Mouse (Mus musculus) MEL (cell line): ENCODE results near the gene Zdhhc11. TPM values are rescaled to one million over a fixed set of nuclear protein-coding genes. Genes with fewer than 3 reads are reported as not detected.

Source experiments
- DNase-seq: peaks from one replicate; pipeline ENCODE4 v3.0.0; 2011; ENCODE audit warnings: low read depth, low spot score
- H3K27ac ChIP-seq: 2 replicates; pipeline ENCODE4 v1.5.1; 2012; ENCODE audit warnings: low read depth, mild to moderate bottlenecking, control low read depth, low read length, moderate library complexity; ENCODE audit not compliant: control insufficient read depth
- H3K27me3 ChIP-seq, 2 experiments: fragments of 150-350 bp in 1 of 2; sonication (generic) in 1 of 2; 2 replicates each; pipeline ENCODE4 v1.6.1; 2012; ENCODE audit warnings: low read length in 2 of 2, mild to moderate bottlenecking in 2 of 2, improper control_type of control experiment in 1 of 2, moderate library complexity in 1 of 2; ENCODE audit not compliant: insufficient read depth in 2 of 2, control insufficient read depth in 1 of 2
- H3K36me3 ChIP-seq, 2 experiments: 2 replicates each; pipeline ENCODE4 v1.6.1; 2012 to 2014; ENCODE audit warnings: low read length in 2 of 2, improper control_type of control experiment in 1 of 2, inconsistent platforms in 1 of 2, mild to moderate bottlenecking in 1 of 2; ENCODE audit not compliant: insufficient read depth in 2 of 2, control insufficient read depth in 1 of 2
- H3K4me1 ChIP-seq, 2 experiments: fragments of 150-350 bp in 1 of 2; sonication (generic) in 1 of 2; 2 replicates each; pipeline ENCODE4 v1.6.1; 2012; ENCODE audit warnings: low read length in 2 of 2, improper control_type of control experiment in 1 of 2, mild to moderate bottlenecking in 1 of 2; ENCODE audit not compliant: insufficient read depth in 2 of 2, control insufficient read depth in 1 of 2
- H3K4me3 ChIP-seq, 2 experiments: fragments of 150-350 bp in 1 of 2; sonication (generic) in 1 of 2; 2 replicates each; pipeline ENCODE4 v1.5.1; 2012; ENCODE audit warnings: low read depth in 2 of 2, low read length in 2 of 2, mild to moderate bottlenecking in 2 of 2, moderate library complexity in 2 of 2, control low read depth in 1 of 2, improper control_type of control experiment in 1 of 2; ENCODE audit not compliant: control insufficient read depth in 1 of 2, insufficient read depth in 1 of 2
- H3K79me2 ChIP-seq: 2 replicates; pipeline ENCODE4 v1.6.1; 2012; ENCODE audit warnings: mild to moderate bottlenecking, low read length, moderate library complexity; ENCODE audit not compliant: control insufficient read depth, poor library complexity, insufficient read depth
- H3K9ac ChIP-seq: 2 replicates; pipeline ENCODE4 v1.6.1; 2012; ENCODE audit warnings: low read depth, mild to moderate bottlenecking, control low read depth, low read length, moderate library complexity; ENCODE audit not compliant: control insufficient read depth, poor library complexity, severe bottlenecking
- H3K9me3 ChIP-seq: fragments of 150-350 bp; sonication (generic); replicated peaks from 2 replicates; pipeline ENCODE4 v1.6.1; 2012; ENCODE audit warnings: mild to moderate bottlenecking, low read length, improper control_type of control experiment, moderate library complexity; ENCODE audit not compliant: insufficient read depth
- CHD1 ChIP-seq: IDR thresholded peaks from 2 replicates; pipeline ENCODE4 v1.6.1; 2012; ENCODE audit warnings: low read depth, mild to moderate bottlenecking, inconsistent platforms, low read length, improper control_type of control experiment
- CHD2 ChIP-seq: IDR thresholded peaks from 2 replicates; pipeline ENCODE4 v1.6.1; 2011; ENCODE audit warnings: low read length, improper control_type of control experiment
- ETS1 ChIP-seq: IDR thresholded peaks from 2 replicates; pipeline ENCODE4 v1.6.1; 2012; ENCODE audit warnings: low read depth, mild to moderate bottlenecking, inconsistent platforms, low read length, improper control_type of control experiment, moderate library complexity
- KAT2A ChIP-seq: conservative IDR thresholded peaks from 2 replicates; pipeline ENCODE4 v1.6.1; 2012; ENCODE audit warnings: low read depth, low read length, improper control_type of control experiment, inconsistent platforms
- MAFK ChIP-seq: IDR thresholded peaks from 2 replicates; pipeline ENCODE4 v1.6.1; 2011; ENCODE audit warnings: low read depth, mild to moderate bottlenecking, low read length, improper control_type of control experiment, borderline replicate concordance
- MAX ChIP-seq: IDR thresholded peaks from 2 replicates; pipeline ENCODE4 v1.6.1; 2011; ENCODE audit warnings: low read length, improper control_type of control experiment
- MYB ChIP-seq: IDR thresholded peaks from 2 replicates; pipeline ENCODE4 v1.6.1; 2011; ENCODE audit warnings: mild to moderate bottlenecking, low read depth, low read length, improper control_type of control experiment
- NELFE ChIP-seq: IDR thresholded peaks from 2 replicates; pipeline ENCODE4 v1.6.1; 2011; ENCODE audit warnings: low read depth, low read length, improper control_type of control experiment
- POLR2A ChIP-seq, 2 experiments: IDR thresholded peaks; 2 replicates each; pipeline ENCODE4 v1.6.1; 2011 to 2012; ENCODE audit warnings: low read length in 2 of 2, mild to moderate bottlenecking in 2 of 2, control low read depth in 1 of 2, improper control_type of control experiment in 1 of 2, low read depth in 1 of 2, moderate library complexity in 1 of 2; ENCODE audit not compliant: control insufficient read depth in 1 of 2, insufficient read depth in 1 of 2, poor library complexity in 1 of 2
- POLR2AphosphoS2 ChIP-seq: IDR thresholded peaks from 2 replicates; pipeline ENCODE4 v1.6.1; 2011; ENCODE audit warnings: low read length, improper control_type of control experiment
- SIN3A ChIP-seq: IDR thresholded peaks from 2 replicates; pipeline ENCODE4 v1.6.1; 2012; ENCODE audit warnings: low read length, improper control_type of control experiment, inconsistent platforms
- SMC3 ChIP-seq: IDR thresholded peaks from 2 replicates; pipeline ENCODE4 v1.6.1; 2011; ENCODE audit warnings: low read depth, low read length, improper control_type of control experiment
- UBTF ChIP-seq: IDR thresholded peaks from 2 replicates; pipeline ENCODE4 v1.6.1; 2012; ENCODE audit warnings: low read depth, mild to moderate bottlenecking, inconsistent platforms, low read length, improper control_type of control experiment, moderate library complexity, borderline replicate concordance; ENCODE audit not compliant: insufficient read depth
- ZNF384 ChIP-seq: IDR thresholded peaks from 2 replicates; pipeline ENCODE4 v1.6.1; 2012; ENCODE audit warnings: low read depth, mild to moderate bottlenecking, inconsistent platforms, low read length, improper control_type of control experiment
- polyA plus RNA-seq, 2 experiments: library from polyadenylated mRNA; stranded (reverse) in 1 of 2; unstranded in 1 of 2; fragments of >175 nt in 1 of 2; fragments of >200 nt in 1 of 2; gene quantifications; 2 replicates each; pipeline versions ENCODE4 v1.2.1 to v1.2.4; 2012; ENCODE audit warnings: low replicate concordance in 2 of 2, low read depth in 1 of 2; ENCODE audit not compliant: insufficient read length in 2 of 2, insufficient read depth in 1 of 2, missing spikeins in 1 of 2
- total RNA-seq: library from RNA; depleted of rRNA; stranded (reverse); fragments of 300-350 nt; gene quantifications from 2 replicates; pipeline ENCODE4 v1.2.3, GENCODE M21; 2012; rRNA removed

Zdhhc11 gene
- total and polyA plus RNA-seq, 3 experiments, result not detected

DNA sequence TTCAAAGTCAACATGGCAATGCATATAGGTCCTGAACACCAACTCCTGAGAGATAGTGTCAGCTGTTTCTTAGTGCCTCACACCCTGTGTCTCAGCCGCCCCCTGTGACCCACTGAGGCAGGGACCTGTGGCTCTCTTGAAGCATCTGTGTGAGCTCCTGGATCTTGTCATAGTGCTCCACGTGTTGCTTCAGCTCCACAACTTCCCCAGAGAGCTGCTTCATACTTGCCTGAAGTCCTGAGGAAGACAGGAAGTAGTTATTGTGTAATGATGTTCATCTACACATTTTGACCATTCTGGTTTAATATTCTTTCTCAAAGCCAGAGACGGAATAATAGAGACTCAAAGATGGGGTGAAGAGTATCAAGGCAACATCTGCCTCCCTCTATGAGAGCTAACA, 76.3 kb downstream of the Zdhhc11 start:
- no peak overlapping the region for H3K9ac ChIP-seq

More for the DNA sequence above, 76.3 kb downstream of the Zdhhc11 start:
- no peaks in the 10 kb centered on the region for H3K79me2 ChIP-seq
- no peak overlapping the region for H3K27ac ChIP-seq
- no peak for DNase-seq
- TF ChIP-seq MAFK (no peak), MAX (no peak), NELFE (no peak), UBTF (no peak), CHD2 (no peak), POLR2A (IDR thresholded peaks at IDR 0.05; ENCODE audit: control insufficient read depth in 1 of 2, insufficient read depth in 1 of 2, low read depth in 1 of 2, low read length in 2 of 2, poor library complexity in 1 of 2) (no peak), MYB (no peak), SIN3A (no peak), KAT2A (no peak), SMC3 (no peak), ETS1 (no peak), POLR2AphosphoS2 (no peak), CHD1 (no peak), ZNF384 (no peak)
- H3K9me3 ChIP-seq, result no peaks in the 10 kb centered on the region
- H3K36me3 ChIP-seq, result no peaks in the 10 kb centered on the region
- no peak overlapping the region for H3K4me3 ChIP-seq
- no peaks in the 10 kb centered on the region for H3K27me3 ChIP-seq
- no peaks in the 10 kb centered on the region for H3K4me1 ChIP-seq

Other genes with a start within 250 kb of the Zdhhc11 start
- gene Slc12a7, start 230.8 kb upstream of the Zdhhc11 start, total RNA-seq, result 3.1 and 3.5 TPM in 2 replicates
- 1 to 10 TPM in 1 of 2 experiments, not detected in 1; 6.9 TPM for gene Slc12a7, start 230.8 kb upstream of the Zdhhc11 start, polyA plus RNA-seq
- gene Nkd2, start 116.2 kb upstream of the Zdhhc11 start, total RNA-seq, result not detected in 2 replicates
- not detected for gene Nkd2, start 116.2 kb upstream of the Zdhhc11 start, polyA plus RNA-seq
- 44.1 and 48.9 TPM in 2 replicates for gene Trip13, start 26.1 kb upstream of the Zdhhc11 start, total RNA-seq
- gene Trip13, start 26.1 kb upstream of the Zdhhc11 start, polyA plus RNA-seq, result 10 to 100 TPM in 1 of 2 experiments, not detected in 1; 55.3 TPM
- gene Brd9, start 26.0 kb upstream of the Zdhhc11 start, total RNA-seq, result 19.0 and 21.4 TPM in 2 replicates
- 10 to 100 TPM in 1 of 2 experiments, not detected in 1; 29.2 TPM for gene Brd9, start 26.0 kb upstream of the Zdhhc11 start, polyA plus RNA-seq
- gene Tppp, start 45.6 kb downstream of the Zdhhc11 start, total RNA-seq, result not detected in 2 replicates
- gene Tppp, start 45.6 kb downstream of the Zdhhc11 start, polyA plus RNA-seq, result under 1 TPM in 1 of 2 experiments, not detected in 1; 0.04 TPM
- gene Cep72, start 98.4 kb downstream of the Zdhhc11 start, total RNA-seq, result 2.2 and 3.9 TPM in 2 replicates
- 1 to 10 TPM in 1 of 2 experiments, not detected in 1; 7.0 TPM for gene Cep72, start 98.4 kb downstream of the Zdhhc11 start, polyA plus RNA-seq
- gene Slc9a3, start 157.6 kb downstream of the Zdhhc11 start, total RNA-seq, result 0.04 TPM in 1 of 2 replicates, not detected in the other
- gene Slc9a3, start 157.6 kb downstream of the Zdhhc11 start, polyA plus RNA-seq, result not detected
- gene Exoc3, start 244.9 kb downstream of the Zdhhc11 start, total RNA-seq, result 23.3 and 24.2 TPM in 2 replicates
- gene Exoc3, start 244.9 kb downstream of the Zdhhc11 start, polyA plus RNA-seq, result 100 to 1,000 TPM in 1 of 2 experiments, 10 to 100 TPM in 1; 35.4 to 145 TPM